Mouse (Mus musculus) urinary bladder, postnatal 25 days (tissue): ENCODE data around the gene Zfp672.
"Not testable (repeated sequence)": the region's sequence is repeated elsewhere in the genome, so short reads cannot be mapped to it uniquely, and the experiment has no call there.

Experiments used
- DNase-seq: peaks from one replicate; pipeline ENCODE4 v3.0.0; 2022; ENCODE audit warnings: low spot score

Zfp672 gene

DNA sequence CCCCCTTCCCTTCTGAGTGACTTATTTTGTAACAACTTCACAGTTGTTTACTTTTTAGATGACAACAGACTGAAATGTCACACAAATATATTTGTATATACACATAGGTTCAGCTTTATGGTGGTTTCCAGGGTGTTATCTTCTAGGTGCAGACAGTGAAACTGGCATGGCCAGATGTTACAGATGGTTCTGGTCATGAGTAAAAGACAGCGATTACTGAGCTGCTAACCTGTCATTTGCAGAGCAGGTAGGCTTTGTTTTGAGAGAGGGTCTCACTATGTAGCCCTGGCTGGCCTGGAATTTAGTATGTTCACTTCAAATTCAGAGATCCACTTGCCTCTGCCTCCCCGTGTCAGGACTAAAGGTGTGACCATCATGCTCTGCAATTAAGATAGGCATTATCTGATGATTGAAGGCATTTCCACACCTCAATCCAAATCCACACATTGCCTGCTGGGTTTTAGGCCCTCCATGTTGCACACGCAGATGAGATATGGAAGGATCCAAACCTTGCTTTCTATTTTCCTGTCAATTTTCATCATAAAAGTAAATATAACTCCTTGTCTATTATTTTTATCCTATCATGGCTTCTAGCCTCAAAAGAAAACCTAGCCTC lies 5.4 kb downstream of the Zfp672 start:
- DNase-seq = no peak

DNA sequence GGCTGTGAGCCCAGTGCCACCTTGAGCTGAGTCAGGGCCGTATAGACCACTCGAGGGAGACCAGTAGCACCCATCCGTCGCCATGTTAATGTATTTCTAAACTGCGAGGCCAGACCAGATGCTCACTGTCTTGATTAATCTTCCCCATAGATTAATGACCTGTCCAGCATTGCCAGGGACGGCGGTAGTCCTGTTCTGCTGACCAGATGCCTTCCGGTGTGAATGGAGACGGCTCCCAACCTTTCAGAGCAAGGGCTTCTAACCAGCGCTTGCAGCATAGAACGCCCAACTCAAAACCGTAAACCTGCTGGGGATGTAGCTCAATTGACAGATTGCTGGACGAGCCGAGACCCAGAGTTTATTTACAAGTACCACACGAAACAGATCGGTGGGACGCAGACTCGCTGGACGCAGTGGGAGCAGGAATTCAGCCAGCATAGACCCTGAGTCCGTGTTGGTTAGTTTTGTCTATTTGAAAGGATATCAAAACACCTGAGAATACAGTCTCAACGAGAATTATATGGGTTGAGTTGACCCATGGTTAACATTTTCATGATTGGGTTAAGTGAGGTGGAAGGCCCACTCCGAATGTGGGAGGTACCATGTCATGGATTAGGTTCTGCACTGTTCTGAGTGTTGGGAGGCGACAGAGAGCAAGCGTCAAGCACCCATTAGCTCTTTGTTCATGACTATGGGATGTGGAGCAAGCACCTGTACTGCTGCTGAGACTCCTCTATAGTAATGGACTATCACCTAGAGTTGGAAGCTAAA lies 6.4 kb downstream of the Zfp672 start:
- no peak for DNase-seq

DNA sequence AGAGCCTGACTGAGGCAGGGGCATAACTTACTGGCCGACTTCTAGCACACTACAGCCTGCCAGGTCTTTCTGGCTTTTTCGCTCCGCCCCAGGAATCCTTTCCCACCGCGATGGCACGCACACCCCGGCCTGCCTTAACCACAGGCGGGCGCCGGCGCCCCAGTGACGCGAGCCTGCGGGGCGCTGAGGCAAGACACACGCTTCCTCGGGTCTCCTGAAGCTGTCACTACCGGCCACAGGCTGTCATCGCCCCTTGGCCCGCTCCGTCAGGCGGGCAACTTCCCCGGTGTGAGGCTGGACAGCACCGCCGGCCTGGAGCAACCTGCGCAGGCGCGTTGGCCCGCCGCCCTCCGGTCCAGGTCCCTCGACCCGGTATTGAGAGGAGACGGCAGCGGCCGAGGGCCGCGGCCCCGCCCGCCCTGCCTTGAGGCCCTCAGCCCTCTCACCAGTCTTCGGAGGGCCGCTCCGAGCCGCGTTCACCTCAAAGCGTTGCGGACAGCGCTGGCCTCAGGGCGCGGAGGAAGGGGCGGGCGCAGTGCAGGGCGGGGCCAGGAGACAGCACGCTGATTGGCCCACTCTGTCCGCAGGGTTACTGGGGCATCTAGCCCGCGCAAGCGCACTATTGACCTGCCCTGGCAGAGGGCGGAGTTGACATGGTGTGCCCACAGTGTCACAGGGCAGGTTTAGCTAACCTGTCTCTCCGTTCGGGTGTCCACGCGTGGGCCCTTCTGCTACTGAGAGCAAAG lies 7.1 kb downstream of the Zfp672 start:
- peak; percentile 94 for DNase-seq

DNA sequence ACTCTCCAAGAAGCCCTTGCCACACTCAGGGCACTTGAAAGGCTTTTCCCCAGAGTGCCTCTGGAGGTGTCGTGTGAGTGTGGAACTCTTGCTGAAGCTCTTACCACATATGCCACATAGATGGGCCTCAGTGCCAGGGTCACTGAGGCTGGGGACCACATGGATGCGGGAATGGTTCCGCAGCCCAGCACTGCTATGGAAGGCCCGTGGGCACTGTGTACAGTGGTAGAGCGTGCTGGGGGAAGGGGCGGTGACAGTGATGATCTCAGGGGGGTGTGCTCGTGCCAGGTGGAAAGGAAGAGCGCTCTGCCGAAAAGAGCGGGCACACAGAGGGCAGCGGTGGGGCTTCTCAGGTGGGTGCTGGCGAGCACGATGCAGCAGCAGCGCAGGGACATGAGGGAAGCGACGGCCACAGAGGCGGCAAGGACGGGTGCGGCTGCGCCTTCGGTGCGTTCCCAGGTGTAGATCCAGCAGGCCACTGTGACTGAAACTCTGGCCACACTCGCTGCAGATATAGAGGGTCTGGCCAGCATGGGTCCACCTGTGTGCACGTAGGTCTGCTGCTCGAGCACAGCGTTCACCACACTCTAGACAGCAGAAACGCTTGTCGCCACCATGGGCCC lies 13.3 kb downstream of the Zfp672 start:
- no peak for DNase-seq

DNA sequence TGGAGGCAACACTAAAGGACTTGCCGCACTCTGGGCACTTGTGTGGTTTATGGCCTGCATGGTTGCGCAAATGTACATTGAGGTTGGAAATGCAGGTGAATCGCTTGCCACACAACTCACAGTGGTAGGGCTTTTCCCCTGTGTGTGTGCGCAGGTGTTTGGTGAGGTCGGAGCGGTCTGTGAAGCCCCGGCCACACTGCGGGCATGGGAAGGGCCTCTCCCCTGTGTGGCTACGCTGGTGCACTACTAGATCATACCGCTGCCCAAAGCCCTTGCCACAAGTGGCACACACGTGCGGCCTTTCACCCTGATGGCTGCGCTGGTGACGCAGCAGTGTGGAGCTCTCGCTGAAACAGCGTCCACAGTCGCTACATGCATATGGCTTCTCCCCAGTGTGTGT lies 13.8 kb downstream of the Zfp672 start:
- no peak for DNase-seq

DNA sequence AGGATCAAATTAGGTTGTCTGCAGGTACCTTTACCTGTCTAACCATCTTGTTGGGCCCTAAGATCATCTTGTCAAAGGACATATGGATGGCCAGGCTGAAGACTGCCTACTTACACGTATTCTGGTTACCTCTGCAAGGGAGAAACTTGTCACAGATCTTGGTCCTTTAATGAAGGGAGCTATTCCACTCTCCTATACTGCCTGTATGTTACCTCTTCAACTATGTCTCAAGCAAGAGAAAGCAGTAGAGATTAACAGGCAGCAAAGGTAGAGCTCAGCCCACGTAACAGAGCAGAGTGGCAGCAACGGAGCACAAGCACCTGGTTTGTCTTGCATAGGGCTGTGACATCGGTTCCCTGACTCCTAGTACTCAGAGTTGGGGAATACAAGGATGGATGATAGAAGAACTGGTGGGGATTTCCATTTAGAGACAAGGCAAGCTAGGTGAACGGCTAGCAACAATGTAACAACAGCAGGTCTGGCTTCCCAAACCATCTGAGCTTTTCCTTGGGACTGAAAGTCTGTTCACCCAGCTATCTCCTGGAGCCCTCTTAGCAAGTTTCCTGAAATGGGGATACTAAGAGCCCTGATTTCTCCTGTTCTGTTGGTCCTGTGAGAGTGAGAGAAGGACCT lies 14.5 kb downstream of the Zfp672 start:
- no peak for DNase-seq

DNA sequence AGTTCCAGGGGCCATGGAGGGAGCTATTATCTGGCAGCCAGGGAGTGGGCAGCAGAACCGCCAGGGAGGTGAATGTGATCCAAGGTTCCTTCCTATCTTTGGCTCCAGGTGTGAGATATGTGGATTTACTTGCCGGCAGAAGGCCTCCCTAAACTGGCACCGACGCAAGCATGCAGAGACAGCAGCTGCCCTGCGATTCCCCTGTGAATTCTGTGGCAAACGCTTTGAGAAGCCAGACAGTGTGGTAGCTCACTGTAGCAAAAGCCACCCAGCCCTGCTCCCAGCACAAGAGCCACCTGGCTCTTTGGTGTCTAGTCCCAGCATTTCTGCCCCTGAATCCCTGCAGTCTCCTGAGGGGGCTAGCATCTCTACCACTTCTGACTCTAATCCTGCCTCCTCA lies 16.1 kb downstream of the Zfp672 start:
- no peak for DNase-seq

DNA sequence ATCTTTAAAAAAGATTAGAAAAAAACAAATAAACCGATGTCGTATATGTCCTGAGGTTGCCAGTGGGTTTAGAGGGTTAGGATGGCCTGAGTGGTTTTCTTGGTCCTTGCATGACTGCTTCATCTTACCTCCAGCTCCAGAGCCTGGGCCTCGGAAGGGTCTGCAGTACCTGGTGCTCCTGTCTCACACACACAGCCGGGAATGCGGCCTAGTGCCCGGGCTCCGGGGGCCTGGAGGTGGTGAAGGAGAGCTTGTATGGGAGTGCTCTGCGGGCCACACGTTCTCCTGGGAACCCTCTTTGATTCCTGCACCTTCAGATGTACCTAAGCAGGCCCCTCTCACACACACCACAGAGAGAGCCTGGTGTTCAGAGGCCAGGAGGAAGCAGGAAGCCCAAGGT lies 21.5 kb downstream of the Zfp672 start:
- DNase-seq = no peak

DNA sequence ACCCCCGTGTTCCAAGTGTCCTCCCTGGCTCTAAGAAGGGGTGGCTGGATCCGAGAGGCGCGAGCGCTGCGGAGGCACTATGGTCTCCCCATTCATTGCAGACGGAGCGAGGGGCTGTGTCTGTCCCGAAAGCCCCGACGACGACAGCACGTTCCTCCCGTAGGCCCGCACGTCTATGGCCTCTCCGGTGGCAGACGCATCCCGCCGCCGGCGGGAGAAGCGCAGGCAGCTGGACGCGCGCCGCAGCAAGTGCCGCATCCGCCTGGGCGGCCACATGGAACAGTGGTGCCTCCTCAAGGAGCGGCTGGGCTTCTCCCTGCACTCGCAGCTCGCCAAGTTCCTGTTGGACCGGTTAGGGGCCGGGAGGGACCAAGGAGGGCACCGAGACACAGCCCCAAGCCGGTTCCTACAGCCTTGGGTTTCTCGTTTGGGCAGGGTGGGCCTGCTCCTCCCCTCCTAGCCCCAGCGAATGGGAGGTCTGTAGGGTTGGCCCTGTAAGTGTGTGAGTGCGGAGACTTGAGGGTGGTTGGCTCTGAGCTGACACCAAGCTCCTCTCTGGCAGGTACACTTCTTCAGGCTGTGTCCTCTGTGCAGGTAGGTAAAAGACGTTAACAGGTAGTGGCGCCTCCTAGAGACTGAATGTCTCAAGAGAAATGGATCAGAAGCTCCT lies 22.6 kb downstream of the Zfp672 start:
- peak; percentile 70 for DNase-seq

DNA sequence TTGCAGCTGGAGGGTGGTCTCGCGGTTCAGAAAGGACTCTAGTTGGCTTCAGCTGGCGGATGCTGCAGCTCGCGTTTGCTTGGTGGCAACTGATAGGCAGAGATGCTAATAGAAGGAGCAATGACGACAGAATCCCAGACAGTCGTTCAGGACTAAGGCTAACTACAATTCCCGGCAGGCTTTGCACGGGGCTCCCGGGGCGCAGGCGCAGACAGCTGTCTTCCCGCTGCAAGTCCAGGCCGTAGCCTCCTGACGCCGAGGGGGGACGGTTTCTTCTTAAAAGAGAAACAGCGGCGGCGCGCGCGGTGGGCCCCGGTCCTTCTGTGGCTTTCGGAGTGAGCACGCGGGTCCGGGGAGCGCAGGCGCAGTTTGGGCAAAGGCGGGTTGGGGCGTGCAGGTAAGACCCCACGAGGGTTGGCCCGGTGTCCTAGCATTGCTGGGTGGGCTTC lies 23.3 kb downstream of the Zfp672 start, which contains the start of gene Zfp692:
Zfp692 (plus strand) TSS at position 210 of the 449 bp plus-strand sequence.
- DNase-seq = peak; percentile 88

DNA sequence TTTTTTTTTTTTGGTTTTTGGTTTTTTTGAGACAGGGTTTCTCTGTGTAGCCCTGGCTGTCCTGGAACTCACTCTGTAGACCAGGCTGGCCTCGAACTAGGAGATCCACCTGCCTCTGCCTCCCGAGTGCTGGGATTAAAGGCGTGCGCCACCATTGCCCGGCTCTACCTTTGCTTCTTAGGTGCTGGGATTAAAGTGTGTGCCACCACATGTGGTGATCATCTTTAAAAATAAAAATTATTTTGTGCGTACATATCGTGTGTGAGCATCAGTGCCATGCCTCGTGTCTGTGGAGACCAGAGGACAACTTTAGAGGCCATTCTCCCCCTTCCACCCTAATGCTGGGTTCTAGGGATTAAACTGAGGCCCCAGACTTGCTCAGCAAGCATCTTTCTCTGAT lies 24.8 kb downstream of the Zfp672 start:
- not testable (repeated sequence) for DNase-seq

DNA sequence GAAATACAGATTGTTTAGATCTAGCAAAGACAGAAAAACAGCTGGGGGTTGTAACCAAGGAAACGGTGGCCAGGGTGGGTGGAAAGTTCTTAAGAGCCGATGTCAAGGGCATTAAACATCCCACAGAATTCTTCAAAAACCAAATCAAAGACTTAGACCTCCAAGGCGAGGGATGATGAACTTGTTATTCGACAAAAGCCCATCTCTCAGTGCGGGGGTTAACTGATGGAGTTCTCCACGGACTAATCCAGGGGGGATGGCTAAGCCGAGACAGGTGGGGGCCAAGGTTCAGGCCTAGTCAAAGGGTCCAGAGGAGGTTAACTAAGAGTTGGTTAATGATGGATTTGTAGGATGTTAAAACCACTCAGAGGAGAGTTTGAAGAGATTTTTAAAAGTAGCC lies 26.5 kb downstream of the Zfp672 start:
- no peak for DNase-seq

DNA sequence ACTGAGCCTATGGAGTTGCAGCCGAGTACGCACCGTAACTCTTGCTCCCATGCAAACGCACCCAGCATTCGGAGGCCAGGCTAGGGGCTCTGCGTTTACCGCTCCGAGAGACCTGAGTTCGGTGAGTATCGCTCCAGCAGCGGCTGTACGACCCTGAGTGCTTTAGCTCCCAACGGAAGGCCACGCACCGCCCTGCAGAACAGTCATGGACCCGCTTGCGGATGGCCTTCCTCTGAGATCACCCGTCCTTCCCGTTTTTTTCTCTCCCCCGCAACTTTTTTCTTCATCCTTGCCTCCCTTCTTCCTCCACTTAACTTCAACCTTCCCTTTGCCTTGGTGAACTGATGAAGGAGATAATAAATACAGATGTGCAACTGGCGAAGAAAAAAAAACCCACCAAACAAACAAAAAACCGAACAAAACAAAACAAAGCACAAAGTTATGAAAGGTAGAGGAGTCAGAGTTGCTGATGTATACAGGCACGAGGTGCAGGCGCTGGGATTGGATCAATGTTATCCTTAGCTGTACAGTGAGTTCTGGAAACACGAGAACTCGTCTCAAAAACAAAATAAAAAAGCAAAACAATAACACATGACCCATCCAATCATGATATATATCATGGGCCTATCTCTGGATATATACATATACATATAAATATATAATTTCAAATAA lies 27.2 kb downstream of the Zfp672 start:
- DNase-seq = no peak

DNA sequence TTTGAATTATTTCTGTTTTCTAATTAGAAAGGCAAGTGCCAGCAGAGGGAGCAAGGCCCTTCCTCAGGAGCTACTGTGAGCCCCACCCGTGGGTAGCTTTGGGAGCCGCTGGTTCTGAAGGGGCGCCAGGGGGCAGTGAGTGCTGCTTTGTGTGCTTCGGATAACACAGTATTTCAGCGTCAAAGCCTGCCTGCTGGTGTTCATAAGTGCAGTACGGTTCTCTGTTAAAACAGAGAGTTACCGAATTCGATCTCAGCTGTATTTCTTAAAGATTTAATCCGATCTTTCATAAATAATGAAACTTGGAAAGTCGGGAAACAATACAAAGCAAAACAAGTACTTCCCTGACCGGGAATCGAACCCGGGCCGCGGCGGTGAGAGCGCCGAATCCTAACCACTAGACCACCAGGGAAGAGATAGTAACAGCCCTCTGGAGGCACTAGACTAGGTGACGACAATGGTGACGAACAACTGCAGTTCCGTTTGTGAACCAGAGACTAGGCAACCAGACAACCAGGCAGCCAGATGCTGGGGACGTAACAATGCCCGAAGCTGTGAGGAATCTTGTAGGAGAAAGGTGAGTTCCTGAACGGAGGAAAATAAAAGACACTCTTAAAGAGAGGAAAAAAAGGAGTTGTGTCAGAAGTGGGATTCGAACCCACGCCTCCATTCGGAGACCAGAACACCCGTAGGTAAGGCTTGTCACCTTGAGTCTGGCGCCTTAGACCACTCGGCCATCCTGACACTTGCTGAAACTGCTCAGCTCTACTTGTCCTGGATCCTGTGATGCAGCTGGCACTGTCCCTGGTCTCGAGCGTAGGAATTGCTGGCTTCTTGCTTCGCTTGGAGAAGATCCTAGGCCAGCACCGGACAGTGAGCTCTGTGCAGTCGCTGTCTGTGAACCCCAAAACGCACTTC lies 28.0 kb downstream of the Zfp672 start:
- DNase-seq = peak; percentile 98

DNA sequence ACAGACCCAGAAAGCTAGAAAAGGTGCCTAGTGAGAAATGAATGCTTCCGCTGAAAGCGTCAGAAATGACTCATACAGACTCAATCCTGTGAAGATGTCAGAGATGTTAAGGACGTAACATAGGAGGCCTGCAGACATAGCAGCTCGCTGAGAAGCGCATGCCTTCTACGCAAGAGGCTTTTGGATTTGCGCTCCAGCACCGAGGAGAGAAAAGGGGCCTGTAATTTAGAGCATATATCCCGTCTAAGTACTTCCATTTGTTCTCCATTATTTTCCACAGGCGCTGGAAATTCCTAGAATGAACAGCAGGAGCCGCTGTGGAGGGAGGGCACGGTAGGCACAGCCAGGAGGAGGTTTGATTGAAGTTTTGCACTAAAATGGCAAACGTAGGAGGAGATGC lies 29.1 kb downstream of the Zfp672 start:
- peak; percentile 63 for DNase-seq

DNA sequence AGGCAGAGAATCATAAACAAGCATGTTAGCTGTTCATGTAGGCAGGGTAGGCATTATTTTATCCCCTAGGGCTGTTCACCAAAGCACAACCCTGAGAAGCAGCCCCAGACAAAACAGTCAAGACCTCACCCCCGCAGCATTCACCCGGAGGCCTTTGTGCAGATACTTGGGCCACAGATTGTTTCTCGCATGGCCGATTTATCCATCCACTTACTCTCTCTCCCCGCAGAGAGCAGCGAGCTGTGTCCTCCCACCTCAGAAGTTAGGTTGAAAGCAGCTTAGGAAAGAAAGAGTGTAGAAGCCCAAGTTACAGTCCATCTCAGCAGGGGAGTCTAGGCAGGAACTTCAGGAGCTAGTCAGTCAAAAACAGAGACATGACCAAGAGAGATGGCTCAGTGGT lies 32.7 kb downstream of the Zfp672 start:
- no peak for DNase-seq

DNA sequence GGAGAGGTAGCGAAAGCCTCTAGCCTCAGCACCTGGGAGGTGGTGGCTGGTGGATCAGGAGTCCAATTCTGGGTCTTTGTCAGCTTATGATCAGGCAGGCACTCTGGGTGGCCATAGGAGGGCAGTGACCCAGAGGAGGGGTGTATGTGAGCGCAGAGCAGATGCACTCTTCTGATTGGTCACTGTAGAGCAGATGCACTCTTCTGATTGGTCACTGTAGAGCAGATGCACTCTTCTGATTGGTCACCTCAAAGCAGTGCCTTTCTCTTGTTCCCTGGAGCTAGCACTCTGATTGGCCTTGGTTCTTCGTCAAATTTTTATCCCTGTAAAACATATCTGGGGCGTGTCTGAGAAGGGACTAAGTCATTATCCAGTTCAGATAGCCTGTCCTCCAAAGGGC lies 37.3 kb downstream of the Zfp672 start:
- no peak for DNase-seq

DNA sequence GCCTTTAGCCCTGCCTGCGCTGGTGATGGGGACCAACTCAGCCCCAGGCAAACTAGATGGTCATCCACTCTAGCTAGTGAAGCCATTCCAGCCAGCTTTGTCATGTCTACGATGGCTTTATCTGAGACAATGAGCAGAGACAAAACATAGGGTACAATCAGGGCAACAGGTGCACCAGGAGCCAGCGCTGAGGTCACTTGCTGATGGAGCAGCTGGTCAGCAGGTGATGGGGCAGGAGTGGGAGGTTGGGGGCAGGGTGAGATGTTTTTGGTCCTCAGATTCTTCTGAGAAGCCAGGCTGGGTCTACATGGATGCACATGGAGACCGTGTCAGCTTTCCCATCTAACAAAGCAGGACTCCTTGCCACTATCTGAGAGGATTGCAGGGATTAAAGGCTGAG lies 39.3 kb downstream of the Zfp672 start:
- no peak for DNase-seq

DNA sequence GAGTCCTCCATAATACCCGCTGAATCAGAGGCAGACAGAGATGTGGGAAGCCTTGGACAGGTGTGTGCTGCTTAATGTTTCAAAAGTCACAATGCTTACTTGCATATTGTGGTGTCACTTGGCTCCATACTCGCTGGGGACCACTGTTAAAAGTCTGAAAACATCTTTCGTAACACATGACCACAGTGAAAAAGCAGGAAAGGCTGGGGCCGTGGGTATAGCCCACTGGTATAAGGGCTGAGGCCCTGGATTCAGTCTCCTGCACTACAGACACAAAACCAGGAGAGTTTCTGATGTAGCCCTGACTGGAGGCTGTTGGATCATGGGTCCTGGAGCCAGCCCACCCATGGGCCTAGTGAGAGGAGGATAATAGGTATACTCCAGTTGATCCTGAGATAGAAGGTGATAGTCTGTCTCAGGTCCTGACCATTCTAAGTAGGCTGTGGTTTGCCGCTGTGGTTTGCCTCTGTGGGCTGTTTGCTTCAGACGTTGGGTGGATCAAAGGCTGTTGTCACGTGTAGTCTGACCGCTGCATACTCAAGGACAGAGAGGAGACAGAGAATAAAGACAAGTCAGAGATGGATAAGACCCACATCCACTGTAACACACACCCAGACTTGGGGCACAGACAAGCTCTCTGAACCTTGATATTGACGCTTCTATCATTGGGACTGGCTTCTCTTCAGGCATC lies 40.0 kb downstream of the Zfp672 start:
- no peak for DNase-seq
